Mouse (Mus musculus): ENCODE measurements at regions not wholly inside any gene's neighbourhood (a gene's known extent, or its start where the extent isn't known, plus 50 kb on each side); places are given as distances from the start of the nearest gene placed in this dataset.
A peak's percentile ranks its signal among the peaks of the same experiment; 100 is the strongest.

DNA sequence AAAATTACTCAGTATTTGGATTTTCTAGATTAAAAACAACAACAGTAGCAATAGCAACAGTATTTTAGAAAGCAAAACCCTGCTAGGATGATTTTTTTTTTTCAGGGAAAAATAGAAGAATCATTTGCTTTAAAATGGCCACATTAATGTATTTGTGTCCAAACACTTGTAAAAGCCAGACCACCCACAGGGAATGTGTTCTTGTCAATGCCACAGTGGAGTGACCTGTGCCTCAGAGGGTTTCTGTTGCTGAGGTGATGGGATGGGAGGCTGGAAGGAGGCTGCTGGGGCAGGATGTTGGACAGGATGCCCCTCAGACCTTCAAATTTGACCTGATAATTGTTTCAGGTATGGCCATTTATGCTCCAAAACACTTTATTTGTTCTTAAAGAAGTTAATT lies 178.9 kb downstream of the Tmem161b start:
- DNase-seq: no peak

DNA sequence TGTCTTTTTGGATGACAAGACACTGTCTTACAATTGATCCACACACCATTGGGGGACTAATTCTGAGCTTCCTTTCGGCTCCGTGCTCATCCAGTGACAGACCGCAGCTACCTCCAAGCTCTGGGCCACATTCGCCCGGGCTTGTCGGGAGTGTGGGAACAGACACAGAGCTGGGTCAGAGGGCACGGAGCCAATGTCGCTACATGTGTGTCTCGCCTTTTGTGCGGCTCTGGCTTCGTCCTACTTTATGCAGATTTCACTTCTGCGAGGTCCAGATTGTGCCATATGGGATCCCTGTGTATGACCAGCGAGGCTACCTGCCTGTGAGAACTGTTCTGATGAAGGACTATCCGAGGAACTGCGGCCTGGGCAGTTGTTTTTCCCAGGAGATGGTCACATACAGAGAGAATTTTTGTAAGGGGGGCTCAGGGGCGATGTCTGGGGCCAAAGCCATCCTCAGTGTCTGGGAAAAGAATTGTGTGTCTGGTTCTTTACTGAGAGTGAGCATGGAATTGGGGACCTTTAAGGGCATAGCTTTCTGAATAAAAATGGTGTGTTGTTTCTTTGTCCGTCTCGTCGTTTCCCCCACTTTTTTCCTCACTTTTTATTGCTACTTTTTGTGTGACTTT lies 182.6 kb downstream of the Tmem161b start:
- DNase-seq: peak; percentile 3

DNA sequence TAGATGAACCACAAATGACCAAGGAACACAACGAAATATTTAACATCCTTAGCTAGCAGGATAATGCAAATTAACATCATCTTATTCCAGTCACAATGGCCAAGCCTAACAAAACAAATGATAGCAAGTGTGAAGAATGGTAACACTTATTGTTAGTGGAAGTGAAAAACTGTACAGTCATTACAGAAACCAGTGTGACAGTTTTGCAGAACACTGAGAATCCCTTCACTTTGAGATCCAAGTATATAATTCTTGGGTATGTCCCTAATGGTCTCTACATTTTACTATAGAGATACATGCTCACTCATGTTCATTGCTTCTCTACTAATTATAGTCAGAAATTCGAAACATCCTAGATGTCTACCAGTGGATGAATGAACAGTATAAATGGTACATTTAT lies 212.3 kb downstream of the Tmem161b start:
- DNase-seq: no peak

DNA sequence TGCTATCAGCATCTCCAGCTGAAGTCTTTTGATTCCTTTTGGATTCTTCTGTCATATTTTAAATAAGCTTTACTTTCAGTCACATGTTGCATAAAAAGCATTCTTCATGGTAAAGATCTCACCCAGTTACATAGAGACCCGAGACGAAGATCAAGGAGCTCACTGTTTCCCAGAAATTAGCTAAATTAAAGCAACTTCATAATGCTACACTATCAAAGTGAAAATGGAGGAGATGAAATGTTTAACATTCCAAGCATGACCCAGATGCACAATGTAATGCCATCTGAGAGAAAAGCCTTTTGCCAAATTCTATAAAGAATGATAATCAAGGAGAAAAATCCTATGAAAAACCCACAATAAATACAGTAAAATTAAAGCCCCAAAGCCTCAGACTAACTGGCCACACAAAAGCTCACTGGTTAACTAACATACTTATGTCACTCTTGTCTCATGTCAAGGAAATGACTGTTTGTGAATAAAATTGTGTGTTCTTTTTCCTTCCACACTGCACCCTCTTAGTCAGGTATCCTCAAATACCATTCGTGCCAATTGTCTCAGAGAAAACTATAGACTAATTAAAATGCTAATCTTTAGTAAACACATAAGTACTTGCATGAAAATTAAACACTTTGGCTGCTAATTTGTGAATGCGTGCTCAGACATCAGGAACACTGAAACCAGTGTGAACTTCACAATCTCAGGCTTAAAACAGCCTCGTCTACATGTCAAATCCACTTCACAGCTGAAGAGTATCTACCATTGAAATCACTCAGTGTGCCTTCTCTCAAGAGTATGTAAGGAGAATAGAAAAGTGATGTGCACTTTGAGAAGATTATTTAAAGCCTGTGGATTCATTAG lies 215.7 kb downstream of the Tmem161b start:
- no peak for DNase-seq

DNA sequence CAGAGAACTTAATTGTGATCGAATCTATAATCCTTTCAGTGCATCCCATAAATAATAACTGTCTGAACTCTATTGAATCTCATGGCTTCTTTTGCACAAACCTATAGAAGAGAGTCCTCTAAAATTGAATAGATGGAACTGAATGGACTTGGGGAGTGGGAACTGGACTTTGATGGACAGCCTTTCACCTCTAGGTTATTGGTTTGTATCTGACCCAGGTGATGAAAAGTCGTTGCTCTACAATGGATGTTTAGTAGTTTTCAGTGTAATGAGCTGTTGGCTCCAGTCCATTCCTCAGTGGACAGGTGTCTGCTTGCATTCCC lies 216.3 kb downstream of the Tmem161b start:
- no peak for DNase-seq

DNA sequence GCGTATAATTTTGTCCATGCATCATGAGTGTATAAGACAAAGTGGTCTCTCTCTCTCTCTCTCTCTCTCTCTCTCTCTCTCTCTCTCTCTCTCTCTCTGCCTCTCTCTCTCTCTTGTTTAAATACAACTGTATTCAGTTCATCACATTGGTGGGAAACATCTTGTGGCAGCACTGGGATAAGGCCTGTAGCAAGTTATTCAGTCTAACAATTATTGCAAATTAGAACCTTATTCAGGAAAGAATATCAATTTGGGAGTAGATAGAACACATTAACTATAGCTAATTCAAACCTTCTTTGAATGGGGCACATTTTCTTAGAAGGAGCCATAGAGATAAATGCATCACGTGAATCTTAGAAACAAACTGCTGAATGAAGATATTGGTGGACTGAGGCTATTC lies 226.4 kb downstream of the Tmem161b start:
- DNase-seq: no peak

DNA sequence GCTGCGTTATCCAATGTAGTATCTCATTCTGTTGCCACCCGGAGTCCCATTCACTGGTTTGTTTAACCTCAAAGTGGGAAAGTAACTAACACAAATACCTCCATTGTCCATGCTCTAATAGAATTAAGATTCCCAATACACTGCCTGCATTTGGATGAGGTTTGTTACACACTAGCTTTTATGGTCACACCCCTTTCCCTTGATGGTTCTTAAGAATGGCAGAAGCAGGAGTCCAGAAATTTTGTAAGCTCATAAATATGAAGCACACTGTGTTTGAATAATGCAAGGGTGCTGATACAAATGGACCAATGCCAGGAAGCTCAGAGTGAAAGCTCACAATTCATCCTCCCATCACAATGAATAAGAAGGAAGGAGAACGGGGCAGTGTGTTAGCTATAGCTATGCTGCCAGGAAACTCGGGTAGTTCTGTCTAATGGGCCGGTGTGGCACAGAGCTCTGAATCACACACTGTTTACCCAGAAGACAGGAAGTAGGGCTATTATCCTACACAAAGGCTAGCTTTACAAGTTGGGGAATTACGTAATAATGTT lies 227.0 kb downstream of the Tmem161b start:
- DNase-seq: no peak
